Mouse (Mus musculus) urinary bladder, postnatal 25 days (tissue): ENCODE measurements around the gene Dusp1.

Experiments
- DNase-seq: peaks from one replicate; pipeline ENCODE4 v3.0.0; 2022; ENCODE audit warnings: low spot score

Gene Dusp1

GRCm38 (mm10) chr17:26463984-26464383, 97.9 kb downstream of the Dusp1 start:
- DNase-seq, result no peak

GRCm38 (mm10) chr17:26463432-26463831, 98.5 kb downstream of the Dusp1 start:
- DNase-seq, result no peak

GRCm38 (mm10) chr17:26462634-26463170, 99.2 kb downstream of the Dusp1 start:
- peak; percentile 76 for DNase-seq

- no peak for DNase-seq
These were observed 103.9 kb downstream of the Dusp1 start for GRCm38 (mm10) chr17:26458049-26458448.

- no peak for DNase-seq
These were observed 104.4 kb downstream of the Dusp1 start for GRCm38 (mm10) chr17:26457506-26457905.
